Mouse (Mus musculus): ENCODE data around the gene Il2rb. TPM values are rescaled to one million over a fixed set of nuclear protein-coding genes. Genes with fewer than 3 reads are reported as not detected.

Gene Il2rb
- polyA plus RNA-seq, 2 experiments = 0.26 to 0.52 TPM

DNA sequence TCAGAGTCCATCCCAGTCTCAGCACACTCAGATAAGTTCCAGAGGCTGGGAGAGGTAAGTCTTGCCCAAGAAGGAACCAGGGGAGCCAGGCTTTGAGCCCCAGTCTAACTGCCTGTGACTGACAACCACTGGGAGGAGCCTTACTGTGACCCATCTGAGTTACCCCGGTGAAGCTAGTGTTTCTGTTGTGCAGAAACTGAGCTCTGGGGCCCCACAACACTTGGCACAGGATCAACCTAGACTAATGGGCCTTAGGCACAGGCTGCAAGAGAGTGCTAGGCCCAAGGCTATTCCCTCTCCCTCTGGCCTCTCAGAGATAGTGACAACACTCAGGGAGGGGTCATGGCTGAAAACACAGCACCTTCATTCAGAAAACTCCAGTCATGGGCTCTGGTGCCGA, 43.9 kb downstream of the Il2rb start:
- no peaks in the 10 kb centered on the region for H3K9me3 ChIP-seq (ENCODE audit: control insufficient read depth, low read length)
- no peak overlapping the region for H3K4me3 ChIP-seq (ENCODE audit: insufficient read depth in 1 of 2, low read depth in 2 of 2, low read length in 2 of 2)
- H3K36me3 ChIP-seq (replicated peaks; ENCODE audit: control insufficient read depth, insufficient read depth, low read depth) = no peaks in the 10 kb centered on the region
- 74% methylated on average over 2 of the region's 2 CpGs for WGBS (ENCODE audit: insufficient replicate concordance)
- no peak overlapping the region for H3K4me2 ChIP-seq (ENCODE audit: low read depth)
- DNase-seq (ENCODE audit: low read depth in 3 of 3, low spot score in 3 of 3) = no peak
- no peak overlapping the region for H3K27ac ChIP-seq
- no peaks in the 10 kb centered on the region for H3K27me3 ChIP-seq (ENCODE audit: control insufficient read depth, insufficient read depth, low read length)
- no peak for ATAC-seq (ENCODE audit: insufficient read depth)
- no peak overlapping the region for H3K9ac ChIP-seq (replicated peaks)
- TF ChIP-seq EP300 (IDR thresholded peaks at IDR 0.05; ENCODE audit: low read depth) (no peak), CTCF (IDR thresholded peaks at IDR 0.05; ENCODE audit: low read depth) (no peak)
- H3K4me1 ChIP-seq (replicated peaks; ENCODE audit: control insufficient read depth in 2 of 2, insufficient read depth in 2 of 2, low read length in 1 of 2) = peaks cover 16 to 25% of the 10 kb centered on the region in 2 experiments

DNA sequence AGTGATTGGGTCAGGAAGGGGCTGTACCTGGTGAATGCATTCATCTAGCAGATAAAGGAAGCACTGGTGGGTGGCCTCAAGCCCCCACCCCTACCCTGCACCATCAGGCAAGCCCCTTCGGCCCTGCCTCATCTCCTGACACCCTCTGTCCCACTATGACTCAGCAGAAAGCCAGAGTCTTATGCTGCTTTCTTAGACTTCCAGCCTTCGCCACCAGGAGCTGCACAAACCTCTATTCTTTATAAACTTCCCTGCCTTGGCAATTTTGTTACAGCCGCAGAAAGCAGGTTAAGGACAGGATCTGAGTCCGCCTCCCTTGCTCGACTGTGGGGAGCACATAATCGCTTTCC, 44.7 kb downstream of the Il2rb start:
- H3K9ac ChIP-seq (replicated peaks) = no peak overlapping the region
- no peak for ATAC-seq (ENCODE audit: insufficient read depth)

DNA sequence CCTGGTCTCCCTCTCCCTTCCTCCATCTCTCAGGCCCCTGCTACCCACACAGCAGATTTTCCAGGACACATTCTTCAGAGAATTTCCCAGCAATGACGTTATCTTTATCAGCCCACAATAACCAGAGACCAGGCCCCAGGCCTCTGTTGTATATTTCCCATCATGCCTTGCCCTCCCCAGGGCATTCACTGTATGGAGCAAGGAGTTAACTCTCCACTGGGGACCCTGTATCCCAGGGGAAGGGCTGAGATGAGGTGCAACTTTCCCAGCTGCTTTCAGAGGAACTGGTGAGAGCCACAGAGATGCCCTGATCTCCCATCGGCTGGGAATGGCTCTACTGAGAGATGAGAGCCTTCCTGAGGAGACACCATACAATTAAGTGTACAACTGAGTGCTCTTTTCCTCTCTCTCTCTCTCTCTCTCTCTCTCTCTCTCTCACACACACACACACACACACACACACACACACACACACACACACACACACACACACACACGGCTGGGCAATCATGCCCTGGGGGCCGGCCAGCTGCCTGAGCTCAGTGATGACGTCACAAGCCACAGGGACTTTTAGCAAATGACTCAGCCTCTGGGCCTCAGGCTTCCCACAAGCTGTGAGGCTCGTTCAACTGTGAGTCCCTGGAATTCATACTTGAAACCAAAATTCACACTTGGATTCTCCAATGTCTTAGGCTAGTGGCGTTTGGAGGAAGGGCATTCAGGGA, 45.2 kb downstream of the Il2rb start:
- H3K27ac ChIP-seq = no peak overlapping the region; the same call in 1 of the 2 replicates
- TF ChIP-seq EP300 (IDR thresholded peaks at IDR 0.05; ENCODE audit: low read depth) (no peak), CTCF (IDR thresholded peaks at IDR 0.05; ENCODE audit: low read depth) (no peak)
- no peaks in the 10 kb centered on the region for H3K9me3 ChIP-seq (ENCODE audit: control insufficient read depth, low read length)
- H3K9ac ChIP-seq (replicated peaks) = no peak overlapping the region
- H3K36me3 ChIP-seq (replicated peaks; ENCODE audit: control insufficient read depth, insufficient read depth, low read depth) = no peaks in the 10 kb centered on the region
- DNase-seq (ENCODE audit: low read depth in 3 of 3, low spot score in 3 of 3) (peak in 2 of 3 experiments; percentile 53 to 69), ATAC-seq (ENCODE audit: insufficient read depth) (0 out of 2 replicates have a peak, but pooled peaks have one; percentile 41)
- no peak overlapping the region for H3K4me3 ChIP-seq (ENCODE audit: insufficient read depth in 1 of 2, low read depth in 2 of 2, low read length in 2 of 2)
- WGBS (ENCODE audit: insufficient replicate concordance) = 20% methylated on average over 7 of the region's 7 CpGs
- no peak overlapping the region for H3K4me2 ChIP-seq (ENCODE audit: low read depth)
- peaks cover 16 to 25% of the 10 kb centered on the region in 2 experiments for H3K4me1 ChIP-seq (replicated peaks; ENCODE audit: control insufficient read depth in 2 of 2, insufficient read depth in 2 of 2, low read length in 1 of 2)
- no peaks in the 10 kb centered on the region for H3K27me3 ChIP-seq (ENCODE audit: control insufficient read depth, insufficient read depth, low read length)

More for the DNA sequence above, 44.7 kb downstream of the Il2rb start:
- peaks cover 16 to 25% of the 10 kb centered on the region in 2 experiments for H3K4me1 ChIP-seq (replicated peaks; ENCODE audit: control insufficient read depth in 2 of 2, insufficient read depth in 2 of 2, low read length in 1 of 2)
- no peak for TF ChIP-seq EP300 (IDR thresholded peaks at IDR 0.05; ENCODE audit: low read depth)
- peak; percentile 35; the same call in 1 of the 2 replicates for TF ChIP-seq CTCF (IDR thresholded peaks at IDR 0.05; ENCODE audit: low read depth)
- peak in 1 of 3 experiments; percentile 35 for DNase-seq (ENCODE audit: low read depth in 3 of 3, low spot score in 3 of 3)
- 50% methylated on average over 6 of the region's 6 CpGs for WGBS (ENCODE audit: insufficient replicate concordance)
- H3K9me3 ChIP-seq (ENCODE audit: control insufficient read depth, low read length) = no peaks in the 10 kb centered on the region
- H3K27ac ChIP-seq = no peak overlapping the region
- H3K4me3 ChIP-seq (ENCODE audit: insufficient read depth in 1 of 2, low read depth in 2 of 2, low read length in 2 of 2) = no peak overlapping the region
- no peaks in the 10 kb centered on the region for H3K27me3 ChIP-seq (ENCODE audit: control insufficient read depth, insufficient read depth, low read length)
- no peak overlapping the region for H3K4me2 ChIP-seq (ENCODE audit: low read depth)
- no peaks in the 10 kb centered on the region for H3K36me3 ChIP-seq (replicated peaks; ENCODE audit: control insufficient read depth, insufficient read depth, low read depth)

GRCm38 (mm10) chr15:78449131-78449530, 45.9 kb downstream of the Il2rb start:
- Histone ChIP-seq H3K27me3 (ENCODE audit: control insufficient read depth, insufficient read depth, low read length) (no peaks in the 10 kb centered on the region), H3K36me3 (replicated peaks; ENCODE audit: control insufficient read depth, insufficient read depth, low read depth) (no peaks in the 10 kb centered on the region), H3K9me3 (ENCODE audit: control insufficient read depth, low read length) (no peaks in the 10 kb centered on the region), H3K4me3 (ENCODE audit: insufficient read depth in 1 of 2, low read depth in 2 of 2, low read length in 2 of 2) (no peak overlapping the region), H3K4me2 (ENCODE audit: low read depth) (no peak overlapping the region), H3K27ac (no peak overlapping the region), H3K4me1 (replicated peaks; ENCODE audit: control insufficient read depth in 2 of 2, insufficient read depth in 2 of 2, low read length in 1 of 2) (peaks cover 16 to 25% of the 10 kb centered on the region in 2 experiments), H3K9ac (replicated peaks) (no peak overlapping the region)
- DNase-seq (ENCODE audit: low read depth in 3 of 3, low spot score in 3 of 3) = peak in 1 of 3 experiments; percentile 35
- ATAC-seq (ENCODE audit: insufficient read depth) = no peak
- TF ChIP-seq EP300 (IDR thresholded peaks at IDR 0.05; ENCODE audit: low read depth) (no peak), CTCF (IDR thresholded peaks at IDR 0.05; ENCODE audit: low read depth) (no peak)
- WGBS (ENCODE audit: insufficient replicate concordance) = 24% methylated on average over 6 of the region's 6 CpGs

- Histone ChIP-seq H3K27ac (peak overlapping the region; percentile 79), H3K27me3 (ENCODE audit: control insufficient read depth, insufficient read depth, low read length) (no peaks in the 10 kb centered on the region), H3K4me1 (replicated peaks; ENCODE audit: control insufficient read depth in 2 of 2, insufficient read depth in 2 of 2, low read length in 1 of 2) (peaks cover 16 to 25% of the 10 kb centered on the region in 2 experiments), H3K4me2 (ENCODE audit: low read depth) (peak overlapping the region; percentile 99), H3K9ac (replicated peaks) (peak overlapping the region; percentile 74), H3K9me3 (ENCODE audit: control insufficient read depth, low read length) (no peaks in the 10 kb centered on the region), H3K36me3 (replicated peaks; ENCODE audit: control insufficient read depth, insufficient read depth, low read depth) (no peaks in the 10 kb centered on the region), H3K4me3 (ENCODE audit: insufficient read depth in 1 of 2, low read depth in 2 of 2, low read length in 2 of 2) (peak overlapping the region; percentile 61 to 66)
- ATAC-seq (ENCODE audit: insufficient read depth) (peak; percentile 54; the same call in 1 of the 2 replicates), DNase-seq (ENCODE audit: low read depth in 3 of 3, low spot score in 3 of 3) (peak; percentile 70 to 76 (median 73))
- TF ChIP-seq CTCF (IDR thresholded peaks at IDR 0.05; ENCODE audit: low read depth) (peak; percentile 97), EP300 (IDR thresholded peaks at IDR 0.05; ENCODE audit: low read depth) (no peak)
- WGBS (ENCODE audit: insufficient replicate concordance) = 2% methylated on average over 22 of the region's 22 CpGs
Measured at GRCm38 (mm10) chr15:78447746-78448535, 47.1 kb downstream of the Il2rb start.

Measured in liver, embryonic 14.5 days (tissue).